Mouse (Mus musculus) intestine, embryonic 15.5 days (tissue): ENCODE results near the gene Smad1. TPM values are rescaled to one million over a fixed set of nuclear protein-coding genes. Genes with fewer than 3 reads are reported as not detected.

Experiments used
- polyA plus RNA-seq: library from polyadenylated mRNA; unstranded; fragments of >200 nt; fragmentation: Nextera tagmentation; extraction: Ambion mirVana; gene quantifications from 2 replicates; pipeline ENCODE4 v1.2.1, GENCODE M21; 2015

Smad1 gene
- polyA plus RNA-seq, 1 experiment from 2014 or later: 39.9 TPM

Other genes with a start within 250 kb of the Smad1 start
- not detected in 2 replicates for gene 1700011L22Rik, start 150.9 kb downstream of the Smad1 start, polyA plus RNA-seq
- 12.8 and 13.5 TPM in 2 replicates for gene Mmaa, start 104.6 kb downstream of the Smad1 start, polyA plus RNA-seq
- 13.9 TPM in 2 replicates for gene Otud4, start 240.1 kb upstream of the Smad1 start, polyA plus RNA-seq